Mouse (Mus musculus): ENCODE measurements around the gene Actg2.
A peak's percentile ranks its signal among the peaks of the same experiment; 100 is the strongest.

The Actg2 gene

GRCm38 (mm10) chr6:83512495-83512894 is 23.6 kb downstream of the Actg2 start:
- peak in 1 of 2 experiments; percentile 66 for DNase-seq (ENCODE audit: low spot score in 2 of 2)

- no peak for DNase-seq (ENCODE audit: low spot score in 2 of 2)
Measured at GRCm38 (mm10) chr6:83510210-83510609, 25.9 kb downstream of the Actg2 start.

GRCm38 (mm10) chr6:83509442-83509841 is 26.6 kb downstream of the Actg2 start:
- no peak for DNase-seq (ENCODE audit: low spot score in 2 of 2)

GRCm38 (mm10) chr6:83507168-83507546 is 28.9 kb downstream of the Actg2 start:
- no peak for DNase-seq (ENCODE audit: low spot score in 2 of 2)

- peak; percentile 96 for DNase-seq (ENCODE audit: low spot score in 2 of 2)
Measured at GRCm38 (mm10) chr6:83506258-83507167, 29.6 kb downstream of the Actg2 start, which contains the start of gene Dguok. Gene Dguok (minus strand): TSS chr6:83506969.

GRCm38 (mm10) chr6:83505554-83505953 is 30.5 kb downstream of the Actg2 start:
- no peak for DNase-seq (ENCODE audit: low spot score in 2 of 2)

- DNase-seq (ENCODE audit: low spot score in 2 of 2), result no peak
Measured at GRCm38 (mm10) chr6:83503361-83503760, 32.7 kb downstream of the Actg2 start.

GRCm38 (mm10) chr6:83502656-83503055 is 33.4 kb downstream of the Actg2 start:
- no peak for DNase-seq (ENCODE audit: low spot score in 2 of 2)

- DNase-seq (ENCODE audit: low spot score in 2 of 2), result no peak
Measured at GRCm38 (mm10) chr6:83501524-83502310, 34.3 kb downstream of the Actg2 start.

GRCm38 (mm10) chr6:83500462-83500861 is 35.6 kb downstream of the Actg2 start:
- DNase-seq (ENCODE audit: low spot score in 2 of 2), result no peak

- no peak for DNase-seq (ENCODE audit: low spot score in 2 of 2)
Measured at GRCm38 (mm10) chr6:83499078-83499477, 37.0 kb downstream of the Actg2 start.

GRCm38 (mm10) chr6:83496753-83497710 is 39.0 kb downstream of the Actg2 start:
- no peak for DNase-seq (ENCODE audit: low spot score in 2 of 2)

- DNase-seq (ENCODE audit: low spot score in 2 of 2), result no peak
Measured at GRCm38 (mm10) chr6:83496009-83496752, 39.9 kb downstream of the Actg2 start.

- no peak for DNase-seq (ENCODE audit: low spot score in 2 of 2)
Measured at GRCm38 (mm10) chr6:83490622-83491021, 45.4 kb downstream of the Actg2 start.

GRCm38 (mm10) chr6:83488200-83488599 is 47.9 kb downstream of the Actg2 start:
- DNase-seq (ENCODE audit: low spot score in 2 of 2), result no peak

- no peak for DNase-seq (ENCODE audit: low spot score in 2 of 2)
Measured at GRCm38 (mm10) chr6:83487298-83487697, 48.8 kb downstream of the Actg2 start.

- no peak for DNase-seq (ENCODE audit: low spot score in 2 of 2)
Measured at GRCm38 (mm10) chr6:83485854-83486253, 50.2 kb downstream of the Actg2 start.

GRCm38 (mm10) chr6:83483776-83484175 is 52.3 kb downstream of the Actg2 start:
- no peak for DNase-seq (ENCODE audit: low spot score in 2 of 2)

- no peak for DNase-seq (ENCODE audit: low spot score in 2 of 2)
Measured at GRCm38 (mm10) chr6:83482418-83483085, 53.5 kb downstream of the Actg2 start.

GRCm38 (mm10) chr6:83480019-83480655 is 55.9 kb downstream of the Actg2 start:
- no peak for DNase-seq (ENCODE audit: low spot score in 2 of 2)

Data from urinary bladder, postnatal 4 days (tissue).